Mouse (Mus musculus) midbrain, embryonic 13.5 days (tissue): ENCODE measurements around the gene Adprh. TPM values are rescaled to one million over a fixed set of nuclear protein-coding genes. Genes with fewer than 3 reads are reported as not detected.
"Not testable (repeated sequence)": the region's sequence is repeated elsewhere in the genome, so short reads cannot be mapped to it uniquely, and the experiment has no call there.

Experiments
- ATAC-seq: fragments of 200-750 bp; cut with Nextera tagmentation; 2 replicates; pipeline ENCODE4 v1.8.0; 2017; ENCODE audit warnings: mild to moderate bottlenecking, moderate TSS enrichment, moderate library complexity
- H3K27ac ChIP-seq: fragments of 300-500 bp; sonication (generic); 2 replicates; pipeline ENCODE4 v1.5.1; 2015; ENCODE audit warnings: inconsistent platforms, mild to moderate bottlenecking, moderate library complexity
- H3K27me3 ChIP-seq: fragments of 300-500 bp; sonication (generic); 2 replicates; pipeline ENCODE4 v1.6.1; 2015; ENCODE audit warnings: mild to moderate bottlenecking, inconsistent platforms
- H3K36me3 ChIP-seq: fragments of 300-500 bp; sonication (generic); 2 replicates; pipeline ENCODE4 v1.6.1; 2015; ENCODE audit warnings: mild to moderate bottlenecking, inconsistent platforms
- H3K4me1 ChIP-seq: fragments of 300-500 bp; sonication (generic); replicated peaks from 2 replicates; pipeline ENCODE4 v1.6.1; 2015; ENCODE audit warnings: inconsistent platforms
- H3K4me2 ChIP-seq: fragments of 300-500 bp; sonication (generic); replicated peaks from 2 replicates; pipeline ENCODE4 v1.6.1; 2015; ENCODE audit warnings: moderate library complexity, mild to moderate bottlenecking, inconsistent platforms
- H3K4me3 ChIP-seq: fragments of 300-500 bp; sonication (generic); replicated peaks from 2 replicates; pipeline ENCODE4 v1.5.1; 2015; ENCODE audit warnings: mild to moderate bottlenecking, inconsistent platforms
- H3K9ac ChIP-seq: fragments of 300-500 bp; sonication (generic); replicated peaks from 2 replicates; pipeline ENCODE4 v1.6.1; 2015; ENCODE audit warnings: mild to moderate bottlenecking, inconsistent platforms
- H3K9me3 ChIP-seq: fragments of 300-500 bp; sonication (generic); 2 replicates; pipeline ENCODE4 v1.6.1; 2016; ENCODE audit warnings: mild to moderate bottlenecking, inconsistent platforms
- WGBS: fragments of 180-500 bp; shearing (Covaris S2); methylation state at CpG from one replicate; pipeline ENCODE4 v1.1.7; 2015; 5-methylcytosine and 5-hydroxymethylcytosine counted together
- polyA plus RNA-seq: library from polyadenylated mRNA; unstranded; fragments of >200 nt; fragmentation: Nextera tagmentation; extraction: Ambion mirVana; gene quantifications from 2 replicates; pipeline ENCODE4 v1.2.1, GENCODE M21; 2015

Gene Adprh
- polyA plus RNA-seq, 1 experiment from 2014 or later: 156 TPM

DNA sequence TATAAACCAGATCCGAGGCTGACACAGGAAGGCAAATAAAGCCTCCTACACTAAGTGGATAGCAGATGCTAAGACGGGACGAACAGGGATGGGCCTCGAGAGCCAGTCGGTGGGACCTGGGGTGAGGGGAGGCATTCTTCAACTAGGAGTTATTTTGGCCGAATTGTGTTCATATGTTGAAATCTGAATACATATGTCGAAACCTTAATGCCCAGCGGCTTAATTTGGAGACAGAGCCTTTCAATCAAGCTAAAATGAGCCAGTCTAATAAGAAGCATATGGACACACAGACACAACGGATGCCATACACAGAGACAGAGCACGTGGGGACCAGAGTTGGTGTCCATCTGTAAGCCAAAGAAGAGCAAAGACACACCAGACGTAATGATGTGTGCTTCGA lies 4.0 kb downstream of the Adprh start:
- Histone ChIP-seq H3K4me1 (peaks cover 25% of the 10 kb centered on the region), H3K27me3 (no peaks in the 10 kb centered on the region), H3K36me3 (peaks cover 69% of the 10 kb centered on the region), H3K9ac (no peak overlapping the region), H3K4me3 (no peak overlapping the region), H3K9me3 (no peaks in the 10 kb centered on the region), H3K4me2 (no peak overlapping the region), H3K27ac (no peak overlapping the region)
- no peak for ATAC-seq
- WGBS: 96% methylated on average over 12 of the region's 12 CpGs

DNA sequence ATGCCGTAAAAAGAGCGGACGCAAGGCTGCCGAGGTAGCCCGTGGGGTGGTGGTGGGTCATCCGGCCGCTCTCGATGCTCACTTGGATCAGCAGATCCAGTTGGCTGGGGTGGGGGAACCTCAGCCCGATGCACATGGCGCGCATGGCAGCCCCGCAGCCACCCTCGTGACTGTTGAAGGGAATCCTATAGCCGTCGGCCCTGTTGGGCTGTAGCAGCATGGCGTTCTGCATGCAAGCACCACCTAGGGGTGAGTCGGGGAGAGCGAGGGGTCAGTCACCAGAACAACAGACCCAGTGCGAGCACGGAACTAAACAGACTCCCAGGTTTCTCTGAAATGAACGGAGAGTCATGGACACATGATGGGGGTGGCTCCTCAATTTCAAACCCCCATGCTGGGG lies 5.1 kb downstream of the Adprh start:
- H3K9ac ChIP-seq: no peak overlapping the region
- H3K36me3 ChIP-seq: peaks cover 80% of the 10 kb centered on the region
- no peak overlapping the region for H3K4me3 ChIP-seq
- H3K27ac ChIP-seq: no peak overlapping the region
- 88% methylated on average over 21 of the region's 21 CpGs for WGBS
- H3K4me2 ChIP-seq: no peak overlapping the region
- H3K27me3 ChIP-seq: no peaks in the 10 kb centered on the region
- H3K9me3 ChIP-seq: no peaks in the 10 kb centered on the region
- peaks cover 25% of the 10 kb centered on the region for H3K4me1 ChIP-seq
- ATAC-seq: no peak

DNA sequence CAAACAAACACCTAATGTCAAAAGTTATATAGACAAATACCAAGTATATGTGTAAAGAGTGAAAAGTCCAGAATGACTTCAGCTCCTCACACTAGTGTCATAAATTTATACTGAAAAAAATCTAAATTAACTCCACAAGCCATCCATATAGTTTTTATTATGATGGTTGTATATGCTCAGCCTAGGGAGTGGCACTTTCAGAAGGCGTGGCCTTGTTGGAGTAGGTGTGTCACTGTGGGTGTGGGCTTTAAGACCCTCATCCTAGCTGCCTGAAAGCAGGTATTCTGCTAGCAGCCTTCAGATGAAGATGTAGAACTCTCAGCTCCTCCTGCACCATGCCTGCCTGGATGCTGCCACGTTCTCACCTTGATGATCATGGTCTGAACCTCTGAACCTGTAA lies 6.4 kb downstream of the Adprh start:
- 94% methylated on average over 2 of the region's 2 CpGs for WGBS

DNA sequence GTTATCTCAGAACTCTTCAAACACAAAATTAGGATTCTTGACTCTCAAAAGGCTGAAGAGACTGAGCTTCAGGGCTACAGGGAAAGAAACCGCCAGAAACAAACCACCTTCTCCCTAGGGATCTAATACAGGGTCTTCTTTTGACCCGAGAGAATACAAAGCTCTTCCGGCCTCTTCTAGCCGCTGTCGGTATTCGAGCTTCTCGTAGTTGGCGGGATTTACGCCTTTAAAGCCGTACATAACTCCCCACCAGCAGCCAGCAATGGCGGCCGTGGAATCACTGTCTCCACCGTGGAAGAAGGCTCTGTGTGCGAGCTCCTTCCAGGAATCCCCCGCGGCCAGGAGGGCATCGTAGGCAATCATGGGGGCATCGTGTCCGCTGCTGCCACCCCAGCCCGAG lies 6.9 kb downstream of the Adprh start:
- Histone ChIP-seq H3K4me1 (peaks cover 11% of the 10 kb centered on the region), H3K27ac (no peak overlapping the region), H3K9ac (no peak overlapping the region), H3K27me3 (no peaks in the 10 kb centered on the region), H3K4me3 (no peak overlapping the region), H3K4me2 (no peak overlapping the region), H3K9me3 (no peaks in the 10 kb centered on the region), H3K36me3 (peaks cover 79% of the 10 kb centered on the region)
- ATAC-seq: no peak
- 96% methylated on average over 20 of the region's 20 CpGs for WGBS

More for the DNA sequence above, 6.4 kb downstream of the Adprh start:
- Histone ChIP-seq H3K36me3 (peaks cover 81% of the 10 kb centered on the region), H3K4me1 (peaks cover 16% of the 10 kb centered on the region)
- H3K9me3 ChIP-seq, H3K4me2 ChIP-seq, H3K27me3 ChIP-seq, H3K4me3 ChIP-seq, H3K27ac ChIP-seq, H3K9ac ChIP-seq, ATAC-seq: not testable (repeated sequence)

DNA sequence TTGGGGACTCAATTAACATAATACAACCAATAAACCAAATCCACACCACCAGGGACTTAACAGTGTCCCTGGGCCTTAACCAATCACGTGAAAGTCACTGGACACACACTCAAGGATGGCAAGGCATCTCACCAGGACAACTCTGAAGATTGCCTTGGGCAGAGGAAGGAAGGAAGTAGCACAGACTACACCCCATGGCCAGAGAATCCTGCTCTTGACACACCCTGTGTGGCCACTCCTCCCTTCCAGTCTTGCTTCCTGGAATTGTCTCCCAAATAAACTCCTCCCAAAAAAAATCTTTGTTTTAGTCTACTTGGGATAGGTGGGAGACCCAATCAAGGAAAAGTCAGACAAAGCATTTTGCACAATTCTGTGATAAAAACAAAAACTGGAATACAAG lies 7.5 kb downstream of the Adprh start:
- Histone ChIP-seq H3K36me3 (peaks cover 74% of the 10 kb centered on the region), H3K4me1 (peaks cover 6% of the 10 kb centered on the region; the same call in 1 of the 2 replicates), H3K9me3 (no peaks in the 10 kb centered on the region), H3K27ac (no peak overlapping the region), H3K4me2 (no peak overlapping the region), H3K27me3 (no peaks in the 10 kb centered on the region), H3K4me3 (no peak overlapping the region), H3K9ac (no peak overlapping the region)
- 89% methylated on average over 1 of the region's 1 CpGs for WGBS
- no peak for ATAC-seq

DNA sequence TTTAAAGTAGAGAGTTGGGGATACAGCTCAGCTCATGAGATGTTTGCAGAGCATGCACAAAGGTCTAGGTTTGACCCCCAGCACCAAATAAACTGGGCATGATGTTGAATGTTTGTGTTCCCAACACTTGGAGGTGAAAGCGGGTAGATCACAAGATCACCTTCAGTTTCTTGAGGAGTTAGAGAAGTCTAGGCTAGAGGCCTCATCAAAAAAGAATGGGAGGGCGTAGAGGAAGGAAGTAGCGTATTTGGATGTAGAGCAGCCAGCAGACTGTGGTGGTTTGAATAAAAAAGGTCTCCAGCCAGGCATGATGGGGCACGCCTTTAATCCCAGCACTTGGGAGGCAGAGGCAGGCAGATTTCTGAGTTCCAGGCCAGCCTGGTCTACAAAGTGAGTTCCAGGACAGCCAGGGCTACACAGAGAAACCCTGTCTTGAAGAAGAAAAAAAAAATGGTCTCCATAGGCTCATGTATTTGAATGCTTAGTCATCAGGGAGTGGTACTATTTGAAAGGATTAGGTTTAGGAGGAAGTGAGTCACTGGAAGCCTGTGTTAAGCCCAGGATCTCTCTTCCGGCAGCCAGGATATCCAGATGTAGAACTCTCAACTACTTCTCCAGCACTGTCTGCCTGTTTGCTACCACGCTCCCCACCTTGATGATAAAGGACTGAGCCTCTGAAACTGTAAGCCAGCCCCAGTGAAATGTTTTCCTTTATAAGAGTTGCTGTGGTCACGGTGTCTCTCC lies 8.6 kb downstream of the Adprh start:
- H3K9ac ChIP-seq: no peak overlapping the region
- no peak overlapping the region for H3K4me3 ChIP-seq
- no peak overlapping the region for H3K4me2 ChIP-seq
- H3K27me3 ChIP-seq: no peaks in the 10 kb centered on the region
- no peaks in the 10 kb centered on the region for H3K9me3 ChIP-seq
- 97% methylated on average over 7 of the region's 7 CpGs for WGBS
- H3K27ac ChIP-seq: no peak overlapping the region
- ATAC-seq: no peak
- H3K36me3 ChIP-seq: peaks cover 64% of the 10 kb centered on the region
- H3K4me1 ChIP-seq: no peaks in the 10 kb centered on the region; the same call in 1 of the 2 replicates

DNA sequence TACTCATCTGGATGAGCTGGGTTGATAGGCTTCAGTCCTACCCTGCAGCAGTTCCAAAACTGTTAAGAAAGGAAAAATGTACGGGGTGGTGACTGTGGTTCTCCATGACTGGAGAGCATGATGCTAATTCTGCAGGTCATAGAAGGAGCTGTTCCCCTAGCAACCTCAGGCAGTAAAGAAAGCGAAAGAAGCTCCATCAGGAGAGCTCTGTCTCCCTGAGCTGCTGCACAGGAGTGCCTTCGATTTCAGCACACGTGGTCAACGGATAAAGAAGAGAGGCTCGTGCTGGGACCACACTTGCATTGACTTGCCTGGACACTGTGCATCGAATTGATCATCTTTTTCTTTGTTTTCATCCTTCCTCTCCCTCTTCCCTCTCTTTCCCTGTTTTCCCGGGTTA lies 10.3 kb downstream of the Adprh start:
- no peaks in the 10 kb centered on the region for H3K9me3 ChIP-seq

DNA sequence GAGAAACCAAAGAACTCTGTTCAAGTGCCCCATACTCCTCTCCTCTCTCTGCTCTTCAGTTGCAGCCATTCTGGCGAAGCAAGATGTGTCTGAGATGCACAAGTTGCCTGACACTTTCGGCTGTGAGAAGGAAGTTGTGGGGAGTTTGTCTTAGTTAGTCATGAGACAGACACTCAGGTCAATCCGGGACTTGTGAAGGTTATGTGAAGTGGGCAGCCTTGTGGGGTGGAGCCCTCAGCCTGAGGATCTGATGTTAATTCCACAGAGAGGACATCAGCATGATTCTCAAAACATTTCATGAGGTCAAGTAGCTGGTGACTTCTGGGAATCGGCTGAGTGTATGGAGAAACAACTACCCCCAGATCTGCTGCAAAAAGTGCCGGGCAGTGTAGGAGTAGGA lies 10.9 kb downstream of the Adprh start:
- no peak for ATAC-seq
- no peak overlapping the region for H3K27ac ChIP-seq
- H3K9me3 ChIP-seq: no peaks in the 10 kb centered on the region
- H3K27me3 ChIP-seq: no peaks in the 10 kb centered on the region
- peaks cover 44% of the 10 kb centered on the region for H3K36me3 ChIP-seq
- no peaks in the 10 kb centered on the region for H3K4me1 ChIP-seq
- H3K4me3 ChIP-seq: no peak overlapping the region
- H3K9ac ChIP-seq: no peak overlapping the region
- no peak overlapping the region for H3K4me2 ChIP-seq
- 88% methylated on average over 5 of the region's 5 CpGs for WGBS

More for the DNA sequence above, 10.3 kb downstream of the Adprh start:
- no peak overlapping the region for H3K9ac ChIP-seq
- no peak for ATAC-seq
- H3K4me1 ChIP-seq: no peaks in the 10 kb centered on the region
- no peak overlapping the region for H3K4me2 ChIP-seq
- peaks cover 50% of the 10 kb centered on the region for H3K36me3 ChIP-seq
- no peak overlapping the region for H3K4me3 ChIP-seq
- H3K27ac ChIP-seq: no peak overlapping the region
- H3K27me3 ChIP-seq: no peaks in the 10 kb centered on the region
- 88% methylated on average over 8 of the region's 8 CpGs for WGBS

DNA sequence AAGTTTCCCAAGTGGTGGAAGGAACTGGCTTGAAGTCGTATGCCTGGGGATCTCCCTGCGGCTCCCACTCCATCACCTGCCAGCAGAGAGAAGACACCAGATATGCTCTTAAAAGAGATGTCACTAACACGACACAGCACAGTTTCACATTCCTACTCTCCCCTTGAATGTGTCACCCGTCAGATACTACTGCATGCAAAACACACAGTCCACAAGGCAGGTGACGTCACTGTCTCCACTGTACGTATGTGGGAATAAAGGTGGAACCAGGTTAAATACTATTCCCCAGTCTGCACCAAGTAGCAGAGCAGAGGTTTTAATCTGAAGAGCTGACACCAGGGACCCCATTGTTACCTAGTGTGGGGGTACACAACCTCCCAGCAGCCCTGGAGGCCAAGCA lies 12.1 kb downstream of the Adprh start:
- no peak overlapping the region for H3K4me3 ChIP-seq
- H3K9me3 ChIP-seq: no peaks in the 10 kb centered on the region
- ATAC-seq: no peak
- whole genome bisulfite sequencing: 86% methylated on average over 6 of the region's 6 CpGs
- peaks cover 32% of the 10 kb centered on the region for H3K36me3 ChIP-seq
- H3K4me1 ChIP-seq: no peaks in the 10 kb centered on the region
- H3K27me3 ChIP-seq: no peaks in the 10 kb centered on the region
- H3K4me2 ChIP-seq: no peak overlapping the region
- no peak overlapping the region for H3K9ac ChIP-seq
- H3K27ac ChIP-seq: no peak overlapping the region

DNA sequence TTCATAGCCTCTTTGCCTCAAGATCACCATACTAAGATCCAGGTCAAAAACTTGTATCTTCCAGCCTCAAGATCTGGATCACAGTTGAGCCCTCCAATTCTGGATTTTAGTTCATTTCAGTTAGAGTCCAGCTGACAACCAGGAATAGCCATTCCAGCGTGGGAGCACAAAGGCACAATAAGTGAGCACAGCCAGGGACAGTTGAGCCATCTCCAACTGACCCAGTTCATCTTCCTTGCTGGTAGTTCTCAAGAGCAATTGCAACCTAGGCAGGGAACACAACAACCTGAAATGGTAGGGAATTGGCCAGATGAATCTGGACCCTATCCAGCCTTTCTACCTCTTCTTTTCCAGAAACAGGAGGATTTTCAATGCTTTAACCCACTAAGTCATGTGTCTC lies 13.3 kb downstream of the Adprh start:
- peaks cover 19% of the 10 kb centered on the region for H3K36me3 ChIP-seq
- no peak overlapping the region for H3K27ac ChIP-seq
- no peak overlapping the region for H3K4me2 ChIP-seq
- no peak overlapping the region for H3K9ac ChIP-seq
- WGBS: 68% methylated on average over 1 of the region's 1 CpGs
- H3K4me3 ChIP-seq: no peak overlapping the region
- no peak for ATAC-seq
- no peaks in the 10 kb centered on the region for H3K4me1 ChIP-seq
- no peaks in the 10 kb centered on the region for H3K27me3 ChIP-seq
- H3K9me3 ChIP-seq: no peaks in the 10 kb centered on the region

DNA sequence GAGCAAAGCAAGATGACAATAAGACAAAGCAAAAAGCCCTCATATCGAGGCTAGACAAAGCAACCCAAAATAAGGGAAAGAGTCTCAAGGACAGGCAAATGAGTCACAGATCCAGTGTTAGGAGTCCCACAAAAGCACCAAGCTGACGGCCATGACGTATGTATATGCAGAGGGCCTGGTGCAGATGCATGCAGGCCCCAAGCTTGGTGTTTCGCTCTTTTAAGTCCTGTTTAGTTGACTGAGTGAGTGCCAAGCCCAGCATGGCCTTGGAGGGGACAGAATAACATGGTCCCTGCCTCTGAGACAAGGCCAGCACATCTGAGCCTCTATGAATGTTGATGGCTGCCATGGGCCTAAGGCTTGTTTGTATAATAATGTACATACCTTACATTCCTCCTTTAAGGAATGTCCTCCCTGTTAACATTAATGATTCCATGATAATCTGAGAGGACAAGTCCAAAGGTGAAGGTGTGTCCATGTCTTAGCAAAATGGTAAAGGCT lies 18.2 kb downstream of the Adprh start:
- Histone ChIP-seq H3K9me3 (no peaks in the 10 kb centered on the region), H3K27ac (no peak overlapping the region), H3K27me3 (no peaks in the 10 kb centered on the region), H3K4me3 (no peak overlapping the region), H3K9ac (no peak overlapping the region), H3K4me2 (no peak overlapping the region), H3K4me1 (no peaks in the 10 kb centered on the region), H3K36me3 (no peaks in the 10 kb centered on the region)
- ATAC-seq: no peak
- whole genome bisulfite sequencing: 83% methylated on average over 4 of the region's 4 CpGs

DNA sequence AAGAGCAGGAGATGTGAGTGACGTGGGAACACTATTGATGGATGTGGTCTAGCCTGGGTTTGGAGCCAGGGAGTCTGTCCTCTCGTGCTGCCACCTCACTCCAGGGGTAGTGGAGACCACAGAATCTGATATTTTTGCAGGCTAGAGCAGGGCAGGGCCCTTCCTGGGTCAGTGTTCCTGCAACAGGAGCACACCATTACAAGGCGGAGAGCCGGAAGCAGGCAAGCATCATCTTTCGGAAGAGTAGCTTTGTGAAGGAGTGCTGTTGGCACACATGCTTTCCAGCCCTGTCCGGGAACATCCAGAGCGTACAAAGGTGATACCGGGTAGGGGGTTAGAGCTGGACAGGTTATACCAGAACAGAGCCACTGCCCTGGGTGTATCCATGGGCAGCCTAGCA lies 19.0 kb downstream of the Adprh start:
- no peaks in the 10 kb centered on the region for H3K9me3 ChIP-seq
- H3K4me3 ChIP-seq: no peak overlapping the region
- no peak overlapping the region for H3K27ac ChIP-seq
- no peaks in the 10 kb centered on the region for H3K4me1 ChIP-seq
- no peak for ATAC-seq
- H3K36me3 ChIP-seq: no peaks in the 10 kb centered on the region
- no peak overlapping the region for H3K9ac ChIP-seq
- no peaks in the 10 kb centered on the region for H3K27me3 ChIP-seq
- no peak overlapping the region for H3K4me2 ChIP-seq
- WGBS: 85% methylated on average over 8 of the region's 8 CpGs
